Mouse (Mus musculus): ENCODE measurements around the gene Cxcl12. TPM values are rescaled to one million over a fixed set of nuclear protein-coding genes. Genes with fewer than 3 reads are reported as not detected.
A peak's percentile ranks its signal among the peaks of the same experiment; 100 is the strongest.

Gene Cxcl12
- polyA plus RNA-seq, 1 experiment from 2014 or later, result 111 TPM

GRCm38 (mm10) chr6:117159710-117160690 lies 8.3 kb upstream of the Cxcl12 start:
- H3K4me2 ChIP-seq (replicated peaks), result no peak overlapping the region
- H3K27me3 ChIP-seq, result 0 out of 2 replicates have a peak, but pooled peaks cover 3% of the 10 kb centered on the region
- no peak for ATAC-seq (ENCODE audit: low FRiP score, low read depth)
- WGBS, result 88% methylated on average over 16 of the region's 16 CpGs
- H3K4me1 ChIP-seq, result peaks cover 3% of the 10 kb centered on the region; the same call in 1 of the 2 replicates
- no peak overlapping the region for H3K9ac ChIP-seq (replicated peaks)
- H3K36me3 ChIP-seq, result no peaks in the 10 kb centered on the region
- H3K9me3 ChIP-seq, result no peaks in the 10 kb centered on the region
- no peak overlapping the region for H3K27ac ChIP-seq (replicated peaks)
- H3K4me3 ChIP-seq, result no peak overlapping the region

- no peak overlapping the region for H3K9ac ChIP-seq (replicated peaks)
- H3K4me3 ChIP-seq, result no peak overlapping the region
- peaks cover 33% of the 10 kb centered on the region for H3K27me3 ChIP-seq
- no peaks in the 10 kb centered on the region for H3K36me3 ChIP-seq
- H3K4me1 ChIP-seq, result peaks cover 12% of the 10 kb centered on the region
- no peaks in the 10 kb centered on the region for H3K9me3 ChIP-seq
- ATAC-seq (ENCODE audit: low FRiP score, low read depth), result no peak
- WGBS, result 69% methylated on average over 5 of the region's 5 CpGs
- no peak overlapping the region for H3K4me2 ChIP-seq (replicated peaks)
- no peak overlapping the region for H3K27ac ChIP-seq (replicated peaks)
Measured at GRCm38 (mm10) chr6:117163486-117163885, 4.8 kb upstream of the Cxcl12 start.

- no peaks in the 10 kb centered on the region for H3K9me3 ChIP-seq
- H3K9ac ChIP-seq (replicated peaks), result no peak overlapping the region
- H3K36me3 ChIP-seq, result no peaks in the 10 kb centered on the region
- peaks cover 23% of the 10 kb centered on the region for H3K4me1 ChIP-seq
- peaks cover 65% of the 10 kb centered on the region for H3K27me3 ChIP-seq
- peak; percentile 68 for ATAC-seq (ENCODE audit: low FRiP score, low read depth)
- under 1% methylated on average over 16 of the region's 16 CpGs for WGBS
- no peak overlapping the region for H3K27ac ChIP-seq (replicated peaks)
- no peak overlapping the region for H3K4me3 ChIP-seq
- H3K4me2 ChIP-seq (replicated peaks), result peak overlapping the region; percentile 38
Measured at GRCm38 (mm10) chr6:117166581-117167425, 1.5 kb upstream of the Cxcl12 start.

GRCm38 (mm10) chr6:117167426-117167730 lies 957 bp upstream of the Cxcl12 start:
- peak; percentile 8; the same call in 1 of the 2 replicates for ATAC-seq (ENCODE audit: low FRiP score, low read depth)
- no peaks in the 10 kb centered on the region for H3K9me3 ChIP-seq
- peak overlapping the region; percentile 92 for H3K4me2 ChIP-seq (replicated peaks)
- peaks cover 71% of the 10 kb centered on the region for H3K27me3 ChIP-seq
- H3K4me3 ChIP-seq, result no peak overlapping the region
- no peak overlapping the region for H3K9ac ChIP-seq (replicated peaks)
- H3K36me3 ChIP-seq, result no peaks in the 10 kb centered on the region
- H3K4me1 ChIP-seq, result peaks cover 23% of the 10 kb centered on the region
- WGBS, result 10% methylated on average over 7 of the region's 7 CpGs
- no peak overlapping the region for H3K27ac ChIP-seq (replicated peaks)

GRCm38 (mm10) chr6:117169051-117169909 lies 945 bp downstream of the Cxcl12 start:
- H3K27me3 ChIP-seq, result peaks cover 87% of the 10 kb centered on the region
- peak overlapping the region; percentile 92 for H3K4me2 ChIP-seq (replicated peaks)
- WGBS, result under 1% methylated on average over 46 of the region's 46 CpGs
- no peak for ATAC-seq (ENCODE audit: low FRiP score, low read depth)
- peak overlapping the region; percentile 66 for H3K9ac ChIP-seq (replicated peaks)
- no peaks in the 10 kb centered on the region for H3K9me3 ChIP-seq
- H3K36me3 ChIP-seq, result no peaks in the 10 kb centered on the region
- H3K27ac ChIP-seq (replicated peaks), result no peak overlapping the region
- peaks cover 26% of the 10 kb centered on the region for H3K4me1 ChIP-seq
- peak overlapping the region; percentile 61 for H3K4me3 ChIP-seq

- Histone ChIP-seq H3K27ac (replicated peaks) (no peak overlapping the region), H3K4me2 (replicated peaks) (peak overlapping the region; percentile 92), H3K9me3 (no peaks in the 10 kb centered on the region), H3K4me1 (peaks cover 26% of the 10 kb centered on the region), H3K27me3 (peaks cover 87% of the 10 kb centered on the region), H3K9ac (replicated peaks) (no peak overlapping the region), H3K36me3 (no peaks in the 10 kb centered on the region), H3K4me3 (peak overlapping the region; percentile 61; the same call in 1 of the 2 replicates)
- 24% methylated on average over 9 of the region's 10 CpGs for WGBS
- no peak for ATAC-seq (ENCODE audit: low FRiP score, low read depth)
Measured at GRCm38 (mm10) chr6:117169910-117170747, 1.8 kb downstream of the Cxcl12 start.

GRCm38 (mm10) chr6:117172358-117172757 lies 4.0 kb downstream of the Cxcl12 start:
- Histone ChIP-seq H3K9ac (replicated peaks) (no peak overlapping the region), H3K27me3 (peaks cover 73% of the 10 kb centered on the region), H3K4me1 (peaks cover 25% of the 10 kb centered on the region), H3K4me3 (no peak overlapping the region), H3K27ac (replicated peaks) (no peak overlapping the region), H3K4me2 (replicated peaks) (no peak overlapping the region), H3K36me3 (no peaks in the 10 kb centered on the region), H3K9me3 (no peaks in the 10 kb centered on the region)
- 88% methylated on average over 6 of the region's 6 CpGs for WGBS
- ATAC-seq (ENCODE audit: low FRiP score, low read depth), result no peak

- Histone ChIP-seq H3K36me3 (no peaks in the 10 kb centered on the region), H3K4me1 (peaks cover 14% of the 10 kb centered on the region), H3K9me3 (no peaks in the 10 kb centered on the region), H3K27me3 (peaks cover 71% of the 10 kb centered on the region), H3K9ac (replicated peaks) (no peak overlapping the region), H3K4me3 (no peak overlapping the region), H3K27ac (replicated peaks) (no peak overlapping the region), H3K4me2 (replicated peaks) (0 out of 2 replicates have a peak overlapping the region, but pooled peaks have one; percentile 17)
- 15% methylated on average over 11 of the region's 11 CpGs for WGBS
- ATAC-seq (ENCODE audit: low FRiP score, low read depth), result peak; percentile 45; the same call in 1 of the 2 replicates
Measured at GRCm38 (mm10) chr6:117173876-117174275, 5.5 kb downstream of the Cxcl12 start.

- WGBS, result 50% methylated on average over 2 of the region's 2 CpGs
- ATAC-seq (ENCODE audit: low FRiP score, low read depth), result no peak
- no peak overlapping the region for H3K4me3 ChIP-seq
- H3K27ac ChIP-seq (replicated peaks), result no peak overlapping the region
- H3K9me3 ChIP-seq, result no peaks in the 10 kb centered on the region
- no peak overlapping the region for H3K4me2 ChIP-seq (replicated peaks)
- peaks cover 13% of the 10 kb centered on the region for H3K4me1 ChIP-seq
- no peak overlapping the region for H3K9ac ChIP-seq (replicated peaks)
- H3K27me3 ChIP-seq, result peaks cover 62% of the 10 kb centered on the region
- H3K36me3 ChIP-seq, result no peaks in the 10 kb centered on the region
Measured at GRCm38 (mm10) chr6:117175113-117175793, 6.9 kb downstream of the Cxcl12 start.

GRCm38 (mm10) chr6:117176406-117176805 lies 8.1 kb downstream of the Cxcl12 start:
- Histone ChIP-seq H3K27me3 (peaks cover 58% of the 10 kb centered on the region), H3K4me2 (replicated peaks) (no peak overlapping the region), H3K4me3 (no peak overlapping the region), H3K9ac (replicated peaks) (no peak overlapping the region), H3K27ac (replicated peaks) (no peak overlapping the region), H3K36me3 (no peaks in the 10 kb centered on the region), H3K9me3 (no peaks in the 10 kb centered on the region), H3K4me1 (peaks cover 17% of the 10 kb centered on the region)
- 20% methylated on average over 5 of the region's 5 CpGs for WGBS
- no peak for ATAC-seq (ENCODE audit: low FRiP score, low read depth)

Data from midbrain, embryonic 12.5 days (tissue).